Mouse (Mus musculus): ENCODE data around the gene C2cd6. TPM values are rescaled to one million over a fixed set of nuclear protein-coding genes. Genes with fewer than 3 reads are reported as not detected.

The C2cd6 gene
- polyA plus RNA-seq, 1 experiment from 2014 or later = not detected

GRCm38 (mm10) chr1:59063697-59064096 is 31.0 kb downstream of the C2cd6 start:
- no peak for ATAC-seq
- TF ChIP-seq CTCF (IDR thresholded peaks at IDR 0.05) = no peak
- no peak for DNase-seq (ENCODE audit: low read depth, low spot score)
- peaks cover 45% of the 10 kb centered on the region for H3K27me3 ChIP-seq
- ChIA-PET POLR2A (no interaction called here), CTCF (interaction anchor here (1.2 kb wide), 1 partner anchor 67 kb away, joined by 3 read pairs; no protein-coding TSS in a partner anchor)
- in situ Hi-C loops (cut with MboI; ENCODE audit: low pct_unique_long_range_greater_than_20kb) = loop anchor here (10.0 kb wide), 1 partner anchor 561 kb away; no protein-coding TSS in a partner anchor

GRCm38 (mm10) chr1:59056955-59057354 is 37.7 kb downstream of the C2cd6 start:
- no peak for TF ChIP-seq CTCF (IDR thresholded peaks at IDR 0.05)
- peaks cover 63% of the 10 kb centered on the region for H3K27me3 ChIP-seq
- ChIA-PET POLR2A (no interaction called here), CTCF (no interaction called here)
- ATAC-seq = no peak
- in situ Hi-C loops (cut with MboI; ENCODE audit: low pct_unique_long_range_greater_than_20kb) = no loop called here
- DNase-seq (ENCODE audit: low read depth, low spot score) = no peak

GRCm38 (mm10) chr1:59051306-59051705 is 43.4 kb downstream of the C2cd6 start:
- TF ChIP-seq CTCF (IDR thresholded peaks at IDR 0.05) = no peak
- in situ Hi-C loops (cut with MboI; ENCODE audit: low pct_unique_long_range_greater_than_20kb) = loop anchor here (5.0 kb wide), 1 partner anchor 34 kb away; no protein-coding TSS in a partner anchor
- ATAC-seq (no peak), DNase-seq (ENCODE audit: low read depth, low spot score) (no peak)
- CTCF ChIA-PET = no interaction called here
- peaks cover 50% of the 10 kb centered on the region for H3K27me3 ChIP-seq
- POLR2A ChIA-PET = no interaction called here

GRCm38 (mm10) chr1:59037723-59038122 is 57.0 kb downstream of the C2cd6 start:
- in situ Hi-C loops (cut with MboI; ENCODE audit: low pct_unique_long_range_greater_than_20kb) = no loop called here
- ChIA-PET POLR2A (no interaction called here), CTCF (no interaction called here)
- no peak for ATAC-seq
- H3K27me3 ChIP-seq = peaks cover 49% of the 10 kb centered on the region
- TF ChIP-seq CTCF (IDR thresholded peaks at IDR 0.05) = no peak
- DNase-seq (ENCODE audit: low read depth, low spot score) = no peak

- no peak for TF ChIP-seq CTCF (IDR thresholded peaks at IDR 0.05)
- peaks cover 68% of the 10 kb centered on the region for H3K27me3 ChIP-seq
- in situ Hi-C loops (cut with MboI; ENCODE audit: low pct_unique_long_range_greater_than_20kb) = no loop called here
- ChIA-PET POLR2A (no interaction called here), CTCF (interaction anchor here (0.8 kb wide), 1 partner anchor 230 kb away, joined by 3 read pairs; no protein-coding TSS in a partner anchor)
- ATAC-seq = no peak
- DNase-seq (ENCODE audit: low read depth, low spot score) = no peak
These were observed 73.1 kb downstream of the C2cd6 start for GRCm38 (mm10) chr1:59021556-59021955.

GRCm38 (mm10) chr1:59009250-59009649 is 85.5 kb downstream of the C2cd6 start:
- POLR2A ChIA-PET = interaction anchor here (0.7 to 0.9 kb wide), 2 partner anchors 614 to 1764 kb away, joined by 3 read pairs; no protein-coding TSS in a partner anchor
- DNase-seq (ENCODE audit: low read depth, low spot score) = no peak

More at GRCm38 (mm10) chr1:59009250-59009649, 85.5 kb downstream of the C2cd6 start:
- no peak for ATAC-seq
- CTCF ChIA-PET = interaction anchor here (0.6 to 2.4 kb wide), 2 partner anchors 205 to 228 kb away, joined by 3 to 10 read pairs; partner anchors contain the start of gene Als2
- in situ Hi-C loops (cut with MboI; ENCODE audit: low pct_unique_long_range_greater_than_20kb) = loop anchor here (5.0 kb wide), 2 partner anchors 133 to 228 kb away; partner anchors contain the start of gene Als2
- TF ChIP-seq CTCF (IDR thresholded peaks at IDR 0.05) = peak; percentile 55
- peaks cover 69% of the 10 kb centered on the region for H3K27me3 ChIP-seq

Other genes starting within 250 kb of the C2cd6 start
- 77.4 TPM for gene Trak2, start 121.5 kb downstream of the C2cd6 start, polyA plus RNA-seq (2021)
- gene Stradb, start 121.4 kb downstream of the C2cd6 start, polyA plus RNA-seq (2021) = 63.9 TPM
- 35.2 TPM for gene Tmem237, start 25.5 kb upstream of the C2cd6 start, polyA plus RNA-seq (2021)
- gene Mpp4, start 68.5 kb upstream of the C2cd6 start, polyA plus RNA-seq (2021) = 0.67 TPM
- 19.0 TPM for gene Als2, start 142.3 kb upstream of the C2cd6 start, polyA plus RNA-seq (2021)
- 7.3 TPM for gene Cdk15, start 162.0 kb upstream of the C2cd6 start, polyA plus RNA-seq (2021)